Mouse (Mus musculus) spleen, adult 2 months (tissue): Measurements from ENCODE around the gene Znhit6. TPM values are rescaled to one million over a fixed set of nuclear protein-coding genes. Genes with fewer than 3 reads are reported as not detected.

Experiments used
- DNase-seq, 2 experiments: peaks; one replicate each; pipeline versions ENCODE4 v3.0.0 to v3.0.0-alpha.2; 2012 to 2021; ENCODE audit warnings: low spot score in 2 of 2, low read depth in 1 of 2
- H3K27ac ChIP-seq: fragments of 200-500 bp; 2 replicates; pipeline ENCODE4 v1.5.1; 2012; ENCODE audit warnings: low read length, inconsistent platforms; ENCODE audit not compliant: insufficient read depth
- H3K27me3 ChIP-seq: fragments of 200-500 bp; 2 replicates; pipeline ENCODE4 v1.6.1; 2012; ENCODE audit warnings: mild to moderate bottlenecking, moderate library complexity, low read length, inconsistent platforms; ENCODE audit not compliant: control insufficient read depth, insufficient read depth
- H3K36me3 ChIP-seq: fragments of 200-500 bp; 2 replicates; pipeline ENCODE4 v1.6.1; 2012; ENCODE audit warnings: mild to moderate bottlenecking, low read length, inconsistent platforms; ENCODE audit not compliant: control insufficient read depth, insufficient read depth
- H3K4me1 ChIP-seq: fragments of 200-500 bp; 2 replicates; pipeline ENCODE4 v1.6.1; 2011; ENCODE audit warnings: inconsistent platforms; ENCODE audit not compliant: control insufficient read depth, insufficient read depth, insufficient read length
- H3K4me3 ChIP-seq: fragments of 200-500 bp; 2 replicates; pipeline ENCODE4 v1.5.1; 2011; ENCODE audit warnings: mild to moderate bottlenecking, inconsistent platforms; ENCODE audit not compliant: insufficient read depth, insufficient read length; ENCODE audit errors: extremely low read depth
- CTCF ChIP-seq: fragments of 200-500 bp; IDR thresholded peaks from 2 replicates; pipeline ENCODE4 v1.5.1; 2011; ENCODE audit warnings: mild to moderate bottlenecking, inconsistent platforms; ENCODE audit not compliant: insufficient read depth, insufficient read length, insufficient replicate concordance; ENCODE audit errors: extremely low read depth
- POLR2A ChIP-seq: fragments of 200-500 bp; IDR thresholded peaks from 2 replicates; pipeline ENCODE4 v1.6.1; 2011; ENCODE audit warnings: low read depth, low read length, inconsistent platforms
- WGBS: fragments of 180-500 bp; shearing (Covaris S2); methylation state at CpG from one replicate; pipeline ENCODE4 v1.1.7; 2018; 5-methylcytosine and 5-hydroxymethylcytosine counted together
- polyA plus RNA-seq: library from polyadenylated mRNA; depleted of rRNA; stranded (reverse); fragments of >200 nt; gene quantifications from 2 replicates; pipeline ENCODE4 v1.2.3, GENCODE M21; 2012; rRNA removed

Znhit6 gene
- 1.2 and 2.5 TPM in 2 replicates for polyA plus RNA-seq

- Histone ChIP-seq H3K27me3 (no peaks in the 10 kb centered on the region), H3K36me3 (peaks cover 6% of the 10 kb centered on the region; the same call in 1 of the 2 replicates), H3K4me3 (peak within 1 kb of the TSS; percentile 65), H3K27ac (no peak within 1 kb of the TSS; the same call in 1 of the 2 replicates), H3K4me1 (peaks cover 2% of the 10 kb centered on the region; the same call in 1 of the 2 replicates)
- 6% methylated on average over 37 of the region's 37 CpGs for WGBS
- TF ChIP-seq CTCF: no peak
- peak; percentile 12; the same call in 1 of the 2 replicates for TF ChIP-seq POLR2A
- DNase-seq: peak; percentile 71 to 89
Measured at GRCm38 (mm10) chr3:145575743-145576481, at the start of gene Znhit6. Gene Znhit6 (plus strand): TSS chr3:145576205.

GRCm38 (mm10) chr3:145537870-145538269 is 38.1 kb upstream of the Znhit6 start:
- H3K4me3 ChIP-seq: no peak overlapping the region
- TF ChIP-seq CTCF: no peak
- TF ChIP-seq POLR2A: no peak
- WGBS: 5% methylated on average over 1 of the region's 1 CpGs
- no peaks in the 10 kb centered on the region for H3K4me1 ChIP-seq
- no peaks in the 10 kb centered on the region for H3K36me3 ChIP-seq
- H3K27ac ChIP-seq: no peak overlapping the region
- no peaks in the 10 kb centered on the region for H3K27me3 ChIP-seq
- DNase-seq: peak in 1 of 2 experiments; percentile 1

GRCm38 (mm10) chr3:145548441-145549415 is 27.3 kb upstream of the Znhit6 start:
- Histone ChIP-seq H3K4me3 (no peak overlapping the region), H3K36me3 (no peaks in the 10 kb centered on the region), H3K4me1 (no peaks in the 10 kb centered on the region), H3K27me3 (no peaks in the 10 kb centered on the region), H3K27ac (no peak overlapping the region)
- DNase-seq: no peak
- 82% methylated on average over 10 of the region's 10 CpGs for WGBS
- TF ChIP-seq CTCF: no peak
- no peak for TF ChIP-seq POLR2A

- Histone ChIP-seq H3K4me1 (no peaks in the 10 kb centered on the region), H3K4me3 (no peak overlapping the region), H3K27ac (no peak overlapping the region), H3K36me3 (no peaks in the 10 kb centered on the region), H3K27me3 (no peaks in the 10 kb centered on the region)
- DNase-seq: no peak
- 82% methylated on average over 3 of the region's 3 CpGs for WGBS
- no peak for TF ChIP-seq POLR2A
- TF ChIP-seq CTCF: no peak
Measured at GRCm38 (mm10) chr3:145550216-145550615, 25.8 kb upstream of the Znhit6 start.

GRCm38 (mm10) chr3:145554388-145554787 is 21.6 kb upstream of the Znhit6 start:
- H3K36me3 ChIP-seq: no peaks in the 10 kb centered on the region
- WGBS: 71% methylated on average over 2 of the region's 2 CpGs
- H3K4me1 ChIP-seq: no peaks in the 10 kb centered on the region

GRCm38 (mm10) chr3:145556206-145556605 is 19.8 kb upstream of the Znhit6 start:
- TF ChIP-seq CTCF (no peak), POLR2A (no peak)
- DNase-seq: no peak
- Histone ChIP-seq H3K27me3 (no peaks in the 10 kb centered on the region), H3K27ac (no peak overlapping the region), H3K4me1 (no peaks in the 10 kb centered on the region), H3K36me3 (no peaks in the 10 kb centered on the region), H3K4me3 (no peak overlapping the region)
- 90% methylated on average over 10 of the region's 10 CpGs for WGBS

More at GRCm38 (mm10) chr3:145554388-145554787, 21.6 kb upstream of the Znhit6 start:
- Histone ChIP-seq H3K4me3 (no peak overlapping the region), H3K27ac (no peak overlapping the region), H3K27me3 (no peaks in the 10 kb centered on the region)
- DNase-seq: no peak
- TF ChIP-seq CTCF (no peak), POLR2A (no peak)

- TF ChIP-seq CTCF (no peak), POLR2A (no peak)
- WGBS: 86% methylated on average over 5 of the region's 5 CpGs
- no peak overlapping the region for H3K4me3 ChIP-seq
- no peak for DNase-seq
- H3K36me3 ChIP-seq: no peaks in the 10 kb centered on the region
- no peaks in the 10 kb centered on the region for H3K4me1 ChIP-seq
- H3K27me3 ChIP-seq: no peaks in the 10 kb centered on the region
- H3K27ac ChIP-seq: no peak overlapping the region
Measured at GRCm38 (mm10) chr3:145559675-145560074, 16.3 kb upstream of the Znhit6 start.
